Mouse (Mus musculus): ENCODE measurements around the gene Lca5l. TPM values are rescaled to one million over a fixed set of nuclear protein-coding genes. Genes with fewer than 3 reads are reported as not detected.
A peak's percentile ranks its signal among the peaks of the same experiment; 100 is the strongest.

Lca5l gene
- polyA plus RNA-seq, 1 experiment from 2014 or later = 1.6 TPM

- H3K4me1 ChIP-seq (replicated peaks; ENCODE audit: insufficient read depth, low read length) = no peaks in the 10 kb centered on the region
- peak; percentile 33; the same call in 1 of the 2 replicates for ATAC-seq (replicated peaks; ENCODE audit: low FRiP score, low read depth)
- no peak overlapping the region for H3K9ac ChIP-seq (ENCODE audit: low read depth, low read length)
- no peak for DNase-seq (ENCODE audit: low spot score)
- H3K4me2 ChIP-seq (ENCODE audit: low read length) = no peak overlapping the region
- no peaks in the 10 kb centered on the region for H3K36me3 ChIP-seq (ENCODE audit: insufficient read depth, low read length)
- no peaks in the 10 kb centered on the region for H3K27me3 ChIP-seq (ENCODE audit: insufficient read depth, low read length)
- H3K4me3 ChIP-seq (replicated peaks; ENCODE audit: low read depth, low read length) = no peak overlapping the region
- 49% methylated on average over 2 of the region's 2 CpGs for WGBS
- no peaks in the 10 kb centered on the region for H3K9me3 ChIP-seq (replicated peaks; ENCODE audit: low read length)
- no peak for TF ChIP-seq CTCF (IDR thresholded peaks at IDR 0.05; ENCODE audit: low read depth)
- no peak overlapping the region for H3K27ac ChIP-seq
Measured at GRCm38 (mm10) chr16:96175399-96175798, 16.7 kb downstream of the Lca5l start.

GRCm38 (mm10) chr16:96173648-96174047 lies 18.4 kb downstream of the Lca5l start:
- ATAC-seq (replicated peaks; ENCODE audit: low FRiP score, low read depth) (no peak), DNase-seq (ENCODE audit: low spot score) (no peak)
- WGBS = 60% methylated on average over 8 of the region's 8 CpGs
- Histone ChIP-seq H3K36me3 (ENCODE audit: insufficient read depth, low read length) (no peaks in the 10 kb centered on the region), H3K4me2 (ENCODE audit: low read length) (no peak overlapping the region), H3K27ac (no peak overlapping the region), H3K9me3 (replicated peaks; ENCODE audit: low read length) (no peaks in the 10 kb centered on the region), H3K27me3 (ENCODE audit: insufficient read depth, low read length) (no peaks in the 10 kb centered on the region), H3K4me3 (replicated peaks; ENCODE audit: low read depth, low read length) (no peak overlapping the region), H3K4me1 (replicated peaks; ENCODE audit: insufficient read depth, low read length) (no peaks in the 10 kb centered on the region), H3K9ac (ENCODE audit: low read depth, low read length) (no peak overlapping the region)
- no peak for TF ChIP-seq CTCF (IDR thresholded peaks at IDR 0.05; ENCODE audit: low read depth)

- Histone ChIP-seq H3K4me2 (ENCODE audit: low read length) (no peak overlapping the region), H3K27ac (no peak overlapping the region), H3K9ac (ENCODE audit: low read depth, low read length) (no peak overlapping the region), H3K27me3 (ENCODE audit: insufficient read depth, low read length) (no peaks in the 10 kb centered on the region), H3K9me3 (replicated peaks; ENCODE audit: low read length) (no peaks in the 10 kb centered on the region), H3K36me3 (ENCODE audit: insufficient read depth, low read length) (no peaks in the 10 kb centered on the region), H3K4me1 (replicated peaks; ENCODE audit: insufficient read depth, low read length) (no peaks in the 10 kb centered on the region), H3K4me3 (replicated peaks; ENCODE audit: low read depth, low read length) (no peak overlapping the region)
- TF ChIP-seq CTCF (IDR thresholded peaks at IDR 0.05; ENCODE audit: low read depth) = no peak
- ATAC-seq (replicated peaks; ENCODE audit: low FRiP score, low read depth) (no peak), DNase-seq (ENCODE audit: low spot score) (no peak)
- 91% methylated on average over 4 of the region's 4 CpGs for WGBS
Measured at GRCm38 (mm10) chr16:96168837-96169236, 23.2 kb downstream of the Lca5l start.

GRCm38 (mm10) chr16:96165723-96166264 lies 26.3 kb downstream of the Lca5l start:
- DNase-seq (ENCODE audit: low spot score) = no peak
- Histone ChIP-seq H3K9ac (ENCODE audit: low read depth, low read length) (no peak overlapping the region), H3K4me1 (replicated peaks; ENCODE audit: insufficient read depth, low read length) (no peaks in the 10 kb centered on the region), H3K27me3 (ENCODE audit: insufficient read depth, low read length) (no peaks in the 10 kb centered on the region), H3K36me3 (ENCODE audit: insufficient read depth, low read length) (no peaks in the 10 kb centered on the region), H3K27ac (no peak overlapping the region), H3K4me3 (replicated peaks; ENCODE audit: low read depth, low read length) (no peak overlapping the region), H3K9me3 (replicated peaks; ENCODE audit: low read length) (no peaks in the 10 kb centered on the region), H3K4me2 (ENCODE audit: low read length) (no peak overlapping the region)
- no peak for ATAC-seq (replicated peaks; ENCODE audit: low FRiP score, low read depth)
- no peak for TF ChIP-seq CTCF (IDR thresholded peaks at IDR 0.05; ENCODE audit: low read depth)
- 77% methylated on average over 4 of the region's 4 CpGs for WGBS

- no peaks in the 10 kb centered on the region for H3K27me3 ChIP-seq (ENCODE audit: insufficient read depth, low read length)
- no peak overlapping the region for H3K4me3 ChIP-seq (replicated peaks; ENCODE audit: low read depth, low read length)
- 0 out of 2 replicates have a peak, but pooled peaks cover 5% of the 10 kb centered on the region for H3K36me3 ChIP-seq (ENCODE audit: insufficient read depth, low read length)
- 0 out of 2 replicates have a peak, but pooled peaks cover 3% of the 10 kb centered on the region for H3K4me1 ChIP-seq (replicated peaks; ENCODE audit: insufficient read depth, low read length)
- H3K9me3 ChIP-seq (replicated peaks; ENCODE audit: low read length) = no peaks in the 10 kb centered on the region
- H3K27ac ChIP-seq = no peak overlapping the region
- no peak for ATAC-seq (replicated peaks; ENCODE audit: low FRiP score, low read depth)
- no peak overlapping the region for H3K4me2 ChIP-seq (ENCODE audit: low read length)
- no peak overlapping the region for H3K9ac ChIP-seq (ENCODE audit: low read depth, low read length)
- no peak for TF ChIP-seq CTCF (IDR thresholded peaks at IDR 0.05; ENCODE audit: low read depth)
- WGBS = 68% methylated on average over 4 of the region's 4 CpGs
- DNase-seq (ENCODE audit: low spot score) = no peak
Measured at GRCm38 (mm10) chr16:96161336-96161735, 30.7 kb downstream of the Lca5l start.

- H3K4me1 ChIP-seq (replicated peaks; ENCODE audit: insufficient read depth, low read length) = 0 out of 2 replicates have a peak, but pooled peaks cover 3% of the 10 kb centered on the region
- H3K4me2 ChIP-seq (ENCODE audit: low read length) = no peak overlapping the region
- DNase-seq (ENCODE audit: low spot score) (no peak), ATAC-seq (replicated peaks; ENCODE audit: low FRiP score, low read depth) (no peak)
- no peak overlapping the region for H3K9ac ChIP-seq (ENCODE audit: low read depth, low read length)
- no peaks in the 10 kb centered on the region for H3K27me3 ChIP-seq (ENCODE audit: insufficient read depth, low read length)
- 32% methylated on average over 1 of the region's 1 CpGs for WGBS
- no peak overlapping the region for H3K27ac ChIP-seq
- H3K4me3 ChIP-seq (replicated peaks; ENCODE audit: low read depth, low read length) = no peak overlapping the region
- 0 out of 2 replicates have a peak, but pooled peaks cover 5% of the 10 kb centered on the region for H3K36me3 ChIP-seq (ENCODE audit: insufficient read depth, low read length)
- TF ChIP-seq CTCF (IDR thresholded peaks at IDR 0.05; ENCODE audit: low read depth) = no peak
- H3K9me3 ChIP-seq (replicated peaks; ENCODE audit: low read length) = no peaks in the 10 kb centered on the region
Measured at GRCm38 (mm10) chr16:96160927-96161326, 31.1 kb downstream of the Lca5l start.
